21 mouse cellular contexts compared by ENCODE assay signal in the genomic region with DNA sequence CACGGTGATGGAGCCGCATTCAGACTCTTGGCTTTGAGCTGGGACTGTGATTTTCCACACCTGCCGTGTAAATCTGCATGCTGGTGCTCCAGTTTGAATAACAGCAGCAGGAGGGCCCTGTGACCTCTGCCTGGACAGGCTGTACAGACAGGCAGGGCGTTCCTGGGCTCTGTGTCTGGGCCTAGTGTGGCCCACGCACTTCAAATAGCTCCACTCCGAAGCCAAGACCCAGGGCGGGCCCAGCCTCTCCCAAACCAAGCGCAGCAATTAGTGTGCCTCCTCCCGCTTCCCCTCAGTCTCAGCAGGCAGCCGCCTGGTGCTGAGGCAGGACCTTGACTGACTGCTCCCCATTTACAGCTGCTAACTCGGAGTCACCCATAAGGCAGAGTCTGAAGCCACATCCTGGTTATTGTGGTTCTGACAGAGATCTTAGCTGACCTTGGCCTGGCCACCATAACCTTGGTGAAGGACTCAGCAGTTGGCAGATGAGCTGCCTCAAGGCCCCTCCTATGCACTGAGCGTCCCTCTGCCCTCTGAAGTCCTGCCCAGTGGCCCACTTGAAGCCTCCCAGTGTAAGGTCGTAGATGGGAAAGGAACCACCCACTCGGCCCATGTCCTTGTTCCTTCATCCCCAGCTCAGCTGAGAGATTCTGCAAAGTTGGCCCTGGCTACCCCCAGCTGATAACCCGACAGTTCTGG. TPM values are rescaled to one million over a fixed set of nuclear protein-coding genes. Genes with fewer than 3 reads are reported as not detected.
DNase-seq lines count a peak whose midpoint lies in the region; ATAC-seq and TF ChIP-seq lines count a peak whose summit lies in the region.
"Had no signal": no experiment of that assay in that cellular context is flagged by ENCODE, and none has a peak within 500 bp of the region (broad histone marks: within the 10 kb centered on the region; RNA-seq: fewer than 3 reads in every experiment).

No protein-coding gene starts in this region.

- no peak overlapping the region for H3K27ac ChIP-seq in lung, postnatal 0 days (ENCODE audit: low read length)
- H3K27ac ChIP-seq: hindbrain, postnatal 0 days; limb, embryonic 12.5 days; liver, embryonic 15.5 days; macrophage; midbrain, embryonic 15.5 days; stomach, postnatal 0 days had no signal

- no peak overlapping the region for H3K4me3 ChIP-seq in lung, postnatal 0 days (ENCODE audit: low read depth, low read length)
- H3K4me3 ChIP-seq: limb, embryonic 12.5 days; liver, embryonic 15.5 days; midbrain, embryonic 15.5 days had no signal

- peak; percentile 11 to 12 for DNase-seq in lung, adult 18-20 months
- no peak for DNase-seq in lung, postnatal 0 days (ENCODE audit: low spot score)
- peak; percentile 26 for DNase-seq in WW6 (ENCODE audit: low read depth, low spot score)
- DNase-seq in adrenal gland, postnatal 10 days = peak; percentile 65
- peak; percentile 66 for DNase-seq in testis, postnatal 10 days (ENCODE audit: low spot score)
- no peak for DNase-seq in B cell, adult 2 months
- DNase-seq in right cerebral cortex, postnatal 14 days = no peak
- DNase-seq: cerebellum, adult 18-20 months; heart, adult 11 months; heart, postnatal 14 days; kidney, adult 9 months; retina, postnatal 1 day had no signal

- H3K9ac ChIP-seq in lung, postnatal 0 days (replicated peaks; ENCODE audit: low read depth) = no peak overlapping the region
- H3K9ac ChIP-seq: liver, embryonic 15.5 days; midbrain, embryonic 15.5 days had no signal

- no peaks in the 10 kb centered on the region for H3K4me1 ChIP-seq in lung, postnatal 0 days (ENCODE audit: insufficient read depth, low read depth, low read length)
- H3K4me1 ChIP-seq: midbrain, embryonic 15.5 days had no signal

- TF ChIP-seq CTCF in lung, postnatal 0 days (IDR thresholded peaks at IDR 0.05) = no peak

- ATAC-seq in lung, postnatal 0 days = no peak
- ATAC-seq: hindbrain, postnatal 0 days; midbrain, embryonic 15.5 days had no signal

- H3K27me3 ChIP-seq in lung, postnatal 0 days (replicated peaks; ENCODE audit: insufficient read depth, low read length) = no peaks in the 10 kb centered on the region
- H3K27me3 ChIP-seq: CH12.LX; limb, embryonic 12.5 days; midbrain, embryonic 15.5 days had no signal

- H3K36me3 ChIP-seq in lung, postnatal 0 days (ENCODE audit: insufficient read depth, low read length) = no peaks in the 10 kb centered on the region
- H3K36me3 ChIP-seq: limb, embryonic 12.5 days; liver, embryonic 15.5 days; midbrain, embryonic 15.5 days had no signal

- H3K9me3 ChIP-seq in lung, postnatal 0 days (ENCODE audit: low read length) = no peaks in the 10 kb centered on the region
- H3K9me3 ChIP-seq: limb, embryonic 12.5 days; liver, embryonic 15.5 days; midbrain, embryonic 15.5 days had no signal

- no peak for TF ChIP-seq EP300 in lung, postnatal 0 days (IDR thresholded peaks at IDR 0.05)

- H3K4me2 ChIP-seq in lung, postnatal 0 days (replicated peaks; ENCODE audit: low read depth, low read length) = no peak overlapping the region
- H3K4me2 ChIP-seq: limb, embryonic 12.5 days; liver, embryonic 15.5 days; midbrain, embryonic 15.5 days had no signal

- WGBS in lung, postnatal 0 days = 70% methylated on average over 15 of the region's 15 CpGs

RNA-seq across cellular contexts. Expression of a gene that starts 7.3 kb away (rescaled TPM):
- 0.06 TPM in 1 of 2 replicates, not detected in the other for polyA plus RNA-seq in lung, postnatal 0 days (2015; fragmentation: Nextera tagmentation; extraction: Ambion mirVana)
- total RNA-seq in adrenal gland, postnatal 10 days (2021) = under 1 TPM in 1 of 2 experiments, not detected in 1; 0.15 TPM
- total RNA-seq: heart, postnatal 14 days had no signal
- polyA plus RNA-seq: liver, embryonic 15.5 days; macrophage; midbrain, embryonic 15.5 days; neural tube, embryonic 11.5 days; stomach, postnatal 0 days had no signal

RNA-seq across cellular contexts. Expression of a gene that starts 29.4 kb away (rescaled TPM):
- 1.7 and 1.9 TPM in 2 replicates for polyA plus RNA-seq in lung, postnatal 0 days (2015; fragmentation: Nextera tagmentation; extraction: Ambion mirVana)
- under 1 TPM; 0.78 to 0.85 TPM for total RNA-seq in adrenal gland, postnatal 10 days (2021)
- total RNA-seq: layer of hippocampus, postnatal 10 days had no signal
- polyA plus RNA-seq: macrophage had no signal

RNA-seq across cellular contexts. Expression of a gene that starts 48.6 kb away (rescaled TPM):
- polyA plus RNA-seq in lung, postnatal 0 days (2015; fragmentation: Nextera tagmentation; extraction: Ambion mirVana) = 16.0 and 16.4 TPM in 2 replicates
- 10 to 100 TPM; 23.8 to 29.0 TPM for total RNA-seq in adrenal gland, postnatal 10 days (2021)

Comparison
In these comparisons a context has a peak if more than half of its experiments do, and no peak if none do; other contexts are left out.
1. DNase-seq: peak in lung, adult 18-20 months (2 of 2), WW6 (single experiment), adrenal gland, postnatal 10 days (single experiment) and testis, postnatal 10 days (single experiment); none in lung, postnatal 0 days (single experiment), B cell, adult 2 months (0 of 2) and right cerebral cortex, postnatal 14 days (single experiment).